Mouse (Mus musculus): ENCODE data around the gene Cyp2c69. TPM values are rescaled to one million over a fixed set of nuclear protein-coding genes. Genes with fewer than 3 reads are reported as not detected.
"Not testable (repeated sequence)": the region's sequence is repeated elsewhere in the genome, so short reads cannot be mapped to it uniquely, and the experiment has no call there.

Cyp2c69 gene
- polyA plus RNA-seq, 1 experiment from 2014 or later = not detected

GRCm38 (mm10) chr19:39812714-39813113 lies 73.9 kb downstream of the Cyp2c69 start, which contains the start of gene Cyp2c40:
Cyp2c40 (minus strand) TSS chr19:39812814.
- H3K36me3 ChIP-seq (ENCODE audit: control insufficient read depth, insufficient read depth, low read length); H3K4me3 ChIP-seq (ENCODE audit: low read depth, low read length); H3K9ac ChIP-seq (ENCODE audit: low read depth, low read length); H3K4me1 ChIP-seq (replicated peaks; ENCODE audit: control insufficient read depth, insufficient read depth, low read length); H3K27me3 ChIP-seq (replicated peaks; ENCODE audit: control insufficient read depth, insufficient read depth, low read length); H3K9me3 ChIP-seq (ENCODE audit: control insufficient read depth, low read length); ATAC-seq (replicated peaks; ENCODE audit: low FRiP score); DNase-seq (ENCODE audit: low spot score); H3K27ac ChIP-seq (ENCODE audit: low read depth, low read length); H3K4me2 ChIP-seq: not testable (repeated sequence)
- WGBS = 85% methylated on average over 3 of the region's 3 CpGs

Other genes starting within 250 kb of the Cyp2c69 start
- gene Cyp2c67, start 237.7 kb downstream of the Cyp2c69 start, polyA plus RNA-seq (2014; fragmentation: Nextera tagmentation; extraction: Ambion mirVana) = 0.29 and 0.49 TPM in 2 replicates
- 47.2 and 49.0 TPM in 2 replicates for gene Cyp2c68, start 145.7 kb downstream of the Cyp2c69 start, polyA plus RNA-seq (2014; fragmentation: Nextera tagmentation; extraction: Ambion mirVana)
- not detected in 2 replicates for gene Cyp2c40, start 74.0 kb downstream of the Cyp2c69 start, polyA plus RNA-seq (2014; fragmentation: Nextera tagmentation; extraction: Ambion mirVana)
- not detected in 2 replicates for gene Cyp2c37, start 105.6 kb upstream of the Cyp2c69 start, polyA plus RNA-seq (2014; fragmentation: Nextera tagmentation; extraction: Ambion mirVana)
- not detected in 2 replicates for gene Cyp2c54, start 187.0 kb upstream of the Cyp2c69 start, polyA plus RNA-seq (2014; fragmentation: Nextera tagmentation; extraction: Ambion mirVana)
- gene Cyp2c50, start 202.9 kb upstream of the Cyp2c69 start, polyA plus RNA-seq (2014; fragmentation: Nextera tagmentation; extraction: Ambion mirVana) = not detected in 2 replicates

Measured in liver, embryonic 11.5 days (tissue).